In the genomic region with DNA sequence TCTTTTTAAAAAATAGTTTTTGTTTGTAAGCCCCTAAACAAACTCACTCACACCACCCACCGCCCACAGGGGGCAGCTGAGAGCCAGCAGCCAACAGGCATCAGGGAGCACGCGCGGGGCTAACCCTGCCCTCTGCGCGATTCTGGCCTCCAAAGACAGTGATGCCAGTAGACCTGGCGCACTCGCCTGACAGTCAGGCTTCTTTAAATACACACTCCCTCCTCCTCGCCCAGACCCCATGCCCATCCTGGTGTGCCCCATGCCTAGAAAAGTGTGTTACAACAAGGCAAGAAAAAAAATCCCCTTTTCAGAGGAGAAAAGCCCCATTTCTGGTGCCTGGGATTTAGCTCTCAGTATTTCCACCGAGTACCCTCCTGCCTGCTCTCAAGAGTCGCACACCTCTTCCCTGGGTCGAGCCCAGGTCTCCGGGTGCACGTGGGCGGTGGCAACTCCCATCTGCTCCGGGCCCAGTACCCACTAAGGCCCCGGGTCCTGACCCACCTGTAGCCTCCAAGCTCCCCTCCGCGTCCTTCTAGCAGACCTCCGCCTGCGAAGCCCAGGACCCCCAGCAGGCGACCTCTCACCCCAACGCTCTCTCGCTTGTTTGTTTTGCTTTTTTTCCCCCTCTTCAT, we compare ENCODE assay signal across 8 mouse cellular contexts. TPM values are rescaled to one million over a fixed set of nuclear protein-coding genes. Genes with fewer than 3 reads are reported as not detected.
DNase-seq lines count a peak whose midpoint lies in the region; ATAC-seq and TF ChIP-seq lines count a peak whose summit lies in the region.

No protein-coding gene starts in this region.

- peak overlapping the region; percentile 6 to 74 for H3K27ac ChIP-seq in heart, embryonic 14.5 days (replicated peaks in 1 of 2; ENCODE audit: control insufficient read depth in 1 of 2, insufficient read depth in 1 of 2, low read depth in 2 of 2, low read length in 2 of 2)
- H3K27ac ChIP-seq in kidney, embryonic 16.5 days (ENCODE audit: low read length) = no peak overlapping the region
- no peak overlapping the region for H3K27ac ChIP-seq in lung, postnatal 0 days (ENCODE audit: low read length)

- peak overlapping the region; percentile 83 for H3K9ac ChIP-seq in heart, embryonic 14.5 days (ENCODE audit: low read length)
- H3K9ac ChIP-seq in kidney, embryonic 16.5 days (replicated peaks; ENCODE audit: low read length) = peak overlapping the region; percentile 76
- H3K9ac ChIP-seq in lung, postnatal 0 days (replicated peaks; ENCODE audit: low read depth) = peak overlapping the region; percentile 29; the same call in 1 of the 2 replicates

- ATAC-seq in activated CD4-positive, CD25-positive, alpha-beta regulatory T cell, adult 4 months = peak; percentile 47
- ATAC-seq in erythroblast, adult 5-6 weeks (replicated peaks; ENCODE audit: low FRiP score, poor library complexity, severe bottlenecking) = 0 out of 2 replicates have a peak, but pooled peaks have one; percentile 36
- ATAC-seq in heart, embryonic 14.5 days (ENCODE audit: insufficient number of reproducible peaks, insufficient read depth, low FRiP score, low read depth) = peak; percentile 73
- peak; percentile 37; the same call in 1 of the 2 replicates for ATAC-seq in kidney, embryonic 16.5 days (ENCODE audit: low FRiP score, low TSS enrichment)
- peak; percentile 60 for ATAC-seq in lung, postnatal 0 days
- ATAC-seq in neutrophil, adult 5-6 weeks (ENCODE audit: extremely low read depth, insufficient number of reproducible peaks, low FRiP score, poor library complexity, severe bottlenecking) = peak; percentile 78

- peak overlapping the region; percentile 92 for H3K4me2 ChIP-seq in heart, embryonic 14.5 days (ENCODE audit: low read length)
- H3K4me2 ChIP-seq in kidney, embryonic 16.5 days (replicated peaks; ENCODE audit: low read depth, low read length) = peak overlapping the region; percentile 97
- peak overlapping the region; percentile 87 for H3K4me2 ChIP-seq in lung, postnatal 0 days (replicated peaks; ENCODE audit: low read depth, low read length)

- TF ChIP-seq CTCF in lung, postnatal 0 days (IDR thresholded peaks at IDR 0.05) = peak; percentile 68

- H3K27me3 ChIP-seq in heart, embryonic 14.5 days (ENCODE audit: control insufficient read depth, insufficient read depth, low read length) = peaks cover 8% of the 10 kb centered on the region; the same call in 1 of the 2 replicates
- H3K27me3 ChIP-seq in kidney, embryonic 16.5 days (ENCODE audit: insufficient read depth, low read length) = peaks cover 32% of the 10 kb centered on the region
- peaks cover 4% of the 10 kb centered on the region; the same call in 1 of the 2 replicates for H3K27me3 ChIP-seq in lung, postnatal 0 days (replicated peaks; ENCODE audit: insufficient read depth, low read length)

- H3K4me1 ChIP-seq in heart, embryonic 14.5 days (ENCODE audit: control insufficient read depth in 2 of 2, insufficient read depth in 2 of 2, low read length in 2 of 2) = peaks cover 0 to 8% of the 10 kb centered on the region in 2 experiments; a peak in 3 of 4 replicates
- H3K4me1 ChIP-seq in kidney, embryonic 16.5 days (ENCODE audit: insufficient read depth, low read length) = 0 out of 2 replicates have a peak, but pooled peaks cover 4% of the 10 kb centered on the region
- no peaks in the 10 kb centered on the region; the same call in 1 of the 2 replicates for H3K4me1 ChIP-seq in lung, postnatal 0 days (ENCODE audit: insufficient read depth, low read depth, low read length)

- no peak for TF ChIP-seq EP300 in lung, postnatal 0 days (IDR thresholded peaks at IDR 0.05)

- H3K9me3 ChIP-seq in heart, embryonic 14.5 days (ENCODE audit: control insufficient read depth, low read length) = no peaks in the 10 kb centered on the region
- H3K9me3 ChIP-seq in kidney, embryonic 16.5 days (ENCODE audit: low read length) = no peaks in the 10 kb centered on the region
- H3K9me3 ChIP-seq in lung, postnatal 0 days (ENCODE audit: low read length) = no peaks in the 10 kb centered on the region

- H3K4me3 ChIP-seq in heart, embryonic 14.5 days (ENCODE audit: control insufficient read depth in 1 of 2, insufficient read depth in 1 of 2, low read depth in 1 of 2, low read length in 2 of 2) = peak overlapping the region; percentile 80 to 92
- peak overlapping the region; percentile 70 for H3K4me3 ChIP-seq in kidney, embryonic 16.5 days (ENCODE audit: low read length)
- H3K4me3 ChIP-seq in lung, postnatal 0 days (ENCODE audit: low read depth, low read length) = peak overlapping the region; percentile 64

- no peaks in the 10 kb centered on the region for H3K36me3 ChIP-seq in heart, embryonic 14.5 days (ENCODE audit: control insufficient read depth, insufficient read depth, low read length)
- no peaks in the 10 kb centered on the region for H3K36me3 ChIP-seq in kidney, embryonic 16.5 days (ENCODE audit: insufficient read depth, low read length)
- no peaks in the 10 kb centered on the region for H3K36me3 ChIP-seq in lung, postnatal 0 days (ENCODE audit: insufficient read depth, low read length)

- WGBS in heart, embryonic 14.5 days = under 1% methylated on average over 24 of the region's 24 CpGs
- under 1% methylated on average over 24 of the region's 24 CpGs for WGBS in kidney, embryonic 16.5 days
- WGBS in lung, postnatal 0 days = 1% methylated on average over 24 of the region's 24 CpGs

- peak; percentile 88 for DNase-seq in CD4-positive, CD25-positive, alpha-beta regulatory T cell, adult 2 months (ENCODE audit: low read depth, low spot score)
- DNase-seq in lung, postnatal 0 days (ENCODE audit: low spot score) = peak; percentile 60
- peak; percentile 91 for DNase-seq in thymus, postnatal 14 days

RNA-seq across cellular contexts. Expression of gene Rftn1, which starts 1.0 kb away (rescaled TPM):
- polyA plus RNA-seq in activated CD4-positive, CD25-positive, alpha-beta regulatory T cell, adult 4 months (2017; shearing (Covaris generic)) = 10 to 100 TPM; 30.9 to 31.4 TPM
- 0.19 and 2.7 TPM in 2 replicates for total RNA-seq in erythroblast, adult 5-6 weeks (2015; ENCODE audit: low replicate concordance)
- 4.3 and 6.4 TPM in 2 replicates for total RNA-seq in erythroblast, adult 5-6 weeks (2017; ENCODE audit: low replicate concordance)
- polyA plus RNA-seq in heart, embryonic 14.5 days (2014; fragmentation: Nextera tagmentation; extraction: Ambion mirVana) = 26.2 and 32.6 TPM in 2 replicates
- polyA plus RNA-seq in kidney, embryonic 16.5 days (2015; fragmentation: Nextera tagmentation; extraction: Ambion mirVana) = 12.5 and 13.9 TPM in 2 replicates
- polyA plus RNA-seq in lung, postnatal 0 days (2015; fragmentation: Nextera tagmentation; extraction: Ambion mirVana) = 16.9 and 18.2 TPM in 2 replicates
- 63.0 and 69.0 TPM in 2 replicates for total RNA-seq in neutrophil, adult 5-6 weeks (2017)

Comparison
In these comparisons a context has a peak if more than half of its experiments do, and no peak if none do; other contexts are left out.
1. H3K27ac ChIP-seq: peak in heart, embryonic 14.5 days (2 of 2); none in kidney, embryonic 16.5 days (single experiment) and lung, postnatal 0 days (single experiment).
2. H3K9ac ChIP-seq: peak in every context shown above with its lines; median percentile 83 in heart, embryonic 14.5 days; 76 in kidney, embryonic 16.5 days; 29 in lung, postnatal 0 days.
3. Peak in every context shown above with its lines, with median percentiles within 50 percentile points of each other: DNase-seq, ATAC-seq, H3K4me2 ChIP-seq and H3K4me3 ChIP-seq.